Mouse (Mus musculus) cerebellum, adult 2 months (tissue): ENCODE results near the gene Hnrnpk.

Experiments used
- CTCF ChIP-seq: fragments of 200-500 bp; IDR thresholded peaks from 2 replicates; pipeline ENCODE4 v1.5.1; 2011; ENCODE audit warnings: low read depth, mild to moderate bottlenecking, control low read depth, low read length, moderate library complexity, borderline replicate concordance; ENCODE audit not compliant: insufficient read depth
- POLR2A ChIP-seq: fragments of 200-500 bp; IDR thresholded peaks from 2 replicates; pipeline ENCODE4 v1.6.1; 2011; ENCODE audit warnings: low read length, control low read depth, borderline replicate concordance; ENCODE audit not compliant: insufficient read depth

- TF ChIP-seq POLR2A (no peak), CTCF (no peak)
Measured at GRCm38 (mm10) chr13:58384779-58385546, 18.2 kb downstream of the Hnrnpk start, which contains the start of gene 2210016F16Rik.
